Mouse (Mus musculus) liver, embryonic 13.5 days (tissue): Measurements from ENCODE around the gene Klhdc7b. TPM values are rescaled to one million over a fixed set of nuclear protein-coding genes. Genes with fewer than 3 reads are reported as not detected.

Experiments used
- ATAC-seq: fragments of 200-750 bp; cut with Nextera tagmentation; 2 replicates; pipeline ENCODE4 v1.8.0; 2017; ENCODE audit warnings: low read depth, mild to moderate bottlenecking, moderate number of reproducible peaks, moderate library complexity
- DNase-seq: peaks from one replicate; pipeline ENCODE4 v3.0.0; 2022
- H3K27ac ChIP-seq: fragments of 300-500 bp; sonication (generic); 2 replicates; pipeline ENCODE4 v1.5.1; 2015; ENCODE audit warnings: moderate library complexity, mild to moderate bottlenecking, inconsistent platforms
- H3K27me3 ChIP-seq: fragments of 300-500 bp; sonication (generic); 2 replicates; pipeline ENCODE4 v1.6.1; 2015; ENCODE audit warnings: mild to moderate bottlenecking, inconsistent platforms
- H3K36me3 ChIP-seq: fragments of 300-500 bp; sonication (generic); 2 replicates; pipeline ENCODE4 v1.6.1; 2015; ENCODE audit warnings: mild to moderate bottlenecking, inconsistent platforms
- H3K4me1 ChIP-seq: fragments of 300-500 bp; sonication (generic); replicated peaks from 2 replicates; pipeline ENCODE4 v1.6.1; 2015; ENCODE audit warnings: inconsistent platforms
- H3K4me2 ChIP-seq: fragments of 300-500 bp; sonication (generic); 2 replicates; pipeline ENCODE4 v1.6.1; 2015; ENCODE audit warnings: inconsistent platforms, mild to moderate bottlenecking, moderate library complexity
- H3K4me3 ChIP-seq: fragments of 300-500 bp; sonication (generic); replicated peaks from 2 replicates; pipeline ENCODE4 v1.5.1; 2015; ENCODE audit warnings: mild to moderate bottlenecking, inconsistent platforms
- H3K9ac ChIP-seq: fragments of 300-500 bp; sonication (generic); 2 replicates; pipeline ENCODE4 v1.6.1; 2015; ENCODE audit warnings: mild to moderate bottlenecking, inconsistent platforms
- H3K9me3 ChIP-seq: fragments of 300-500 bp; sonication (generic); replicated peaks from 2 replicates; pipeline ENCODE4 v1.6.1; 2016; ENCODE audit warnings: inconsistent platforms
- WGBS: fragments of 180-500 bp; shearing (Covaris S2); methylation state at CpG from one replicate; pipeline ENCODE4 v1.1.7; 2015; ENCODE audit not compliant: insufficient replicate concordance; 5-methylcytosine and 5-hydroxymethylcytosine counted together
- polyA plus RNA-seq: library from polyadenylated mRNA; unstranded; fragments of >200 nt; fragmentation: Nextera tagmentation; extraction: Ambion mirVana; gene quantifications from 2 replicates; pipeline ENCODE4 v1.2.1, GENCODE M21; 2015

Gene Klhdc7b
- polyA plus RNA-seq, 1 experiment from 2014 or later = not detected

GRCm38 (mm10) chr15:89374801-89375534, 9.7 kb upstream of the Klhdc7b start:
- WGBS = 81% methylated on average over 17 of the region's 17 CpGs
- peaks cover 66% of the 10 kb centered on the region for H3K4me1 ChIP-seq
- no peak overlapping the region for H3K27ac ChIP-seq
- DNase-seq = no peak
- H3K27me3 ChIP-seq = peaks cover 40% of the 10 kb centered on the region
- H3K9me3 ChIP-seq = no peaks in the 10 kb centered on the region
- H3K4me2 ChIP-seq = no peak overlapping the region; the same call in 1 of the 2 replicates
- no peak overlapping the region for H3K9ac ChIP-seq
- no peak for ATAC-seq
- no peak overlapping the region for H3K4me3 ChIP-seq
- peaks cover 29% of the 10 kb centered on the region for H3K36me3 ChIP-seq

- H3K9me3 ChIP-seq = no peaks in the 10 kb centered on the region
- peaks cover 19% of the 10 kb centered on the region for H3K36me3 ChIP-seq
- ATAC-seq (no peak), DNase-seq (no peak)
- H3K27me3 ChIP-seq = peaks cover 40% of the 10 kb centered on the region
- no peak overlapping the region for H3K4me3 ChIP-seq
- no peak overlapping the region for H3K27ac ChIP-seq
- peaks cover 58% of the 10 kb centered on the region for H3K4me1 ChIP-seq
- no peak overlapping the region for H3K9ac ChIP-seq
- WGBS = 68% methylated on average over 7 of the region's 7 CpGs
- no peak overlapping the region for H3K4me2 ChIP-seq
Observed at GRCm38 (mm10) chr15:89376040-89376439, 8.7 kb upstream of the Klhdc7b start.

GRCm38 (mm10) chr15:89376957-89377356, 7.8 kb upstream of the Klhdc7b start, which contains the start of gene Tymp:
Gene Tymp (minus strand): TSS chr15:89377039.
- no peak for ATAC-seq
- WGBS = 43% methylated on average over 16 of the region's 16 CpGs
- H3K27me3 ChIP-seq = peaks cover 40% of the 10 kb centered on the region
- H3K9ac ChIP-seq = no peak within 1 kb of the TSS
- no peaks in the 10 kb centered on the region for H3K9me3 ChIP-seq
- DNase-seq = no peak
- H3K4me3 ChIP-seq = no peak within 1 kb of the TSS
- H3K27ac ChIP-seq = no peak within 1 kb of the TSS
- peaks cover 53% of the 10 kb centered on the region for H3K4me1 ChIP-seq
- H3K36me3 ChIP-seq = peaks cover 10% of the 10 kb centered on the region
- peak within 1 kb of the TSS; percentile 69 for H3K4me2 ChIP-seq

GRCm38 (mm10) chr15:89377362-89377761, 7.4 kb upstream of the Klhdc7b start:
- no peak overlapping the region for H3K4me3 ChIP-seq
- no peak overlapping the region for H3K27ac ChIP-seq
- peak overlapping the region; percentile 69 for H3K4me2 ChIP-seq
- H3K4me1 ChIP-seq = peaks cover 49% of the 10 kb centered on the region
- peaks cover 40% of the 10 kb centered on the region for H3K27me3 ChIP-seq
- ATAC-seq (no peak), DNase-seq (no peak)
- WGBS = 8% methylated on average over 18 of the region's 18 CpGs
- no peak overlapping the region for H3K9ac ChIP-seq
- H3K9me3 ChIP-seq = no peaks in the 10 kb centered on the region
- H3K36me3 ChIP-seq = peaks cover 6% of the 10 kb centered on the region

GRCm38 (mm10) chr15:89377938-89378828, 6.5 kb upstream of the Klhdc7b start:
- 20% methylated on average over 46 of the region's 46 CpGs for WGBS
- no peak for ATAC-seq
- Histone ChIP-seq H3K4me2 (peak overlapping the region; percentile 69), H3K9me3 (no peaks in the 10 kb centered on the region), H3K27ac (no peak overlapping the region), H3K4me3 (peak overlapping the region; percentile 50), H3K36me3 (no peaks in the 10 kb centered on the region), H3K9ac (peak overlapping the region; percentile 47), H3K4me1 (peaks cover 40% of the 10 kb centered on the region), H3K27me3 (peaks cover 40% of the 10 kb centered on the region)
- no peak for DNase-seq

- peak within 1 kb of the TSS; percentile 47 for H3K9ac ChIP-seq
Observed at GRCm38 (mm10) chr15:89378831-89379401, 5.8 kb upstream of the Klhdc7b start, which contains the start of gene Odf3b. Gene Odf3b (minus strand): TSS chr15:89379282.

GRCm38 (mm10) chr15:89379429-89379828, 5.3 kb upstream of the Klhdc7b start:
- Histone ChIP-seq H3K36me3 (no peaks in the 10 kb centered on the region), H3K4me2 (peak overlapping the region; percentile 69), H3K9ac (peak overlapping the region; percentile 47), H3K9me3 (no peaks in the 10 kb centered on the region), H3K27me3 (peaks cover 43% of the 10 kb centered on the region), H3K4me1 (peaks cover 31% of the 10 kb centered on the region), H3K27ac (no peak overlapping the region), H3K4me3 (peak overlapping the region; percentile 50)
- ATAC-seq = peak; percentile 61
- DNase-seq = no peak
- 5% methylated on average over 10 of the region's 10 CpGs for WGBS

More at GRCm38 (mm10) chr15:89378831-89379401, 5.8 kb upstream of the Klhdc7b start, which contains the start of gene Odf3b:
- Histone ChIP-seq H3K27me3 (peaks cover 43% of the 10 kb centered on the region), H3K4me3 (peak within 1 kb of the TSS; percentile 50), H3K4me1 (peaks cover 36% of the 10 kb centered on the region), H3K4me2 (peak within 1 kb of the TSS; percentile 69), H3K27ac (no peak within 1 kb of the TSS), H3K36me3 (no peaks in the 10 kb centered on the region), H3K9me3 (no peaks in the 10 kb centered on the region)
- 2% methylated on average over 32 of the region's 33 CpGs for WGBS
- ATAC-seq (no peak; the same call in 1 of the 2 replicates), DNase-seq (no peak)

GRCm38 (mm10) chr15:89387127-89387526, 2.4 kb downstream of the Klhdc7b start:
- Histone ChIP-seq H3K9ac (no peak overlapping the region), H3K36me3 (no peaks in the 10 kb centered on the region), H3K9me3 (no peaks in the 10 kb centered on the region), H3K27me3 (peaks cover 14% of the 10 kb centered on the region), H3K4me3 (no peak overlapping the region), H3K27ac (no peak overlapping the region), H3K4me1 (no peaks in the 10 kb centered on the region), H3K4me2 (no peak overlapping the region)
- DNase-seq (no peak), ATAC-seq (no peak)
- WGBS = 37% methylated on average over 12 of the region's 12 CpGs

GRCm38 (mm10) chr15:89390081-89390480, 5.4 kb downstream of the Klhdc7b start:
- ATAC-seq (no peak), DNase-seq (no peak)
- H3K4me2 ChIP-seq = no peak overlapping the region
- no peaks in the 10 kb centered on the region for H3K36me3 ChIP-seq
- no peaks in the 10 kb centered on the region for H3K9me3 ChIP-seq
- H3K27me3 ChIP-seq = peaks cover 12% of the 10 kb centered on the region; the same call in 1 of the 2 replicates
- H3K4me3 ChIP-seq = no peak overlapping the region
- no peak overlapping the region for H3K9ac ChIP-seq
- no peak overlapping the region for H3K27ac ChIP-seq
- H3K4me1 ChIP-seq = no peaks in the 10 kb centered on the region
- WGBS = 78% methylated on average over 10 of the region's 10 CpGs

- 64% methylated on average over 4 of the region's 4 CpGs for WGBS
- DNase-seq = no peak
- no peak for ATAC-seq
- no peak overlapping the region for H3K4me3 ChIP-seq
- H3K9me3 ChIP-seq = no peaks in the 10 kb centered on the region
- H3K9ac ChIP-seq = no peak overlapping the region
- 0 out of 2 replicates have a peak, but pooled peaks cover 3% of the 10 kb centered on the region for H3K4me1 ChIP-seq
- no peak overlapping the region for H3K27ac ChIP-seq
- no peak overlapping the region for H3K4me2 ChIP-seq
- no peaks in the 10 kb centered on the region for H3K36me3 ChIP-seq
- no peaks in the 10 kb centered on the region for H3K27me3 ChIP-seq
Observed at GRCm38 (mm10) chr15:89396883-89397282, 12.2 kb downstream of the Klhdc7b start.

- Histone ChIP-seq H3K4me3 (no peak overlapping the region), H3K27ac (no peak overlapping the region), H3K4me2 (no peak overlapping the region), H3K36me3 (no peaks in the 10 kb centered on the region), H3K27me3 (no peaks in the 10 kb centered on the region), H3K4me1 (0 out of 2 replicates have a peak, but pooled peaks cover 3% of the 10 kb centered on the region), H3K9ac (no peak overlapping the region), H3K9me3 (no peaks in the 10 kb centered on the region)
- WGBS = 66% methylated on average over 2 of the region's 2 CpGs
- DNase-seq = no peak
- no peak for ATAC-seq
Observed at GRCm38 (mm10) chr15:89398146-89398545, 13.4 kb downstream of the Klhdc7b start.
